Mouse (Mus musculus): Measurements from ENCODE around the gene Rtn4rl2.
"Not testable (repeated sequence)": the region's sequence is repeated elsewhere in the genome, so short reads cannot be mapped to it uniquely, and the experiment has no call there.

Gene Rtn4rl2

GRCm38 (mm10) chr2:84886234-84886731, at the start of gene Rtn4rl2:
Rtn4rl2 (minus strand) TSS chr2:84886710.
- DNase-seq = no peak

- DNase-seq = no peak
Measured at GRCm38 (mm10) chr2:84935065-84935464, 48.6 kb upstream of the Rtn4rl2 start.

- no peak for DNase-seq
Measured at GRCm38 (mm10) chr2:84934649-84935007, 48.1 kb upstream of the Rtn4rl2 start.

- DNase-seq = no peak
Measured at GRCm38 (mm10) chr2:84933992-84934648, 47.6 kb upstream of the Rtn4rl2 start.

GRCm38 (mm10) chr2:84930186-84930585, 43.7 kb upstream of the Rtn4rl2 start:
- no peak for DNase-seq

- no peak for DNase-seq
Measured at GRCm38 (mm10) chr2:84919601-84920108, 33.1 kb upstream of the Rtn4rl2 start.

- no peak for DNase-seq
Measured at GRCm38 (mm10) chr2:84918188-84918587, 31.7 kb upstream of the Rtn4rl2 start.

- no peak for DNase-seq
Measured at GRCm38 (mm10) chr2:84916548-84917320, 30.2 kb upstream of the Rtn4rl2 start.

- DNase-seq = no peak
Measured at GRCm38 (mm10) chr2:84915330-84915729, 28.8 kb upstream of the Rtn4rl2 start.

GRCm38 (mm10) chr2:84913881-84914280, 27.4 kb upstream of the Rtn4rl2 start:
- no peak for DNase-seq

- no peak for DNase-seq
Measured at GRCm38 (mm10) chr2:84912722-84913121, 26.2 kb upstream of the Rtn4rl2 start.

GRCm38 (mm10) chr2:84896686-84897085, 10.2 kb upstream of the Rtn4rl2 start:
- not testable (repeated sequence) for DNase-seq

GRCm38 (mm10) chr2:84895495-84896198, 9.1 kb upstream of the Rtn4rl2 start:
- DNase-seq = no peak

- DNase-seq = no peak
Measured at GRCm38 (mm10) chr2:84893359-84893758, 6.8 kb upstream of the Rtn4rl2 start.

- peak; percentile 82 for DNase-seq
Measured at GRCm38 (mm10) chr2:84890045-84890340, 3.5 kb upstream of the Rtn4rl2 start.

GRCm38 (mm10) chr2:84889316-84890044, 3.0 kb upstream of the Rtn4rl2 start:
- no peak for DNase-seq

GRCm38 (mm10) chr2:84888657-84889315, 2.3 kb upstream of the Rtn4rl2 start:
- DNase-seq = peak; percentile 80

GRCm38 (mm10) chr2:84887411-84888271, 1.1 kb upstream of the Rtn4rl2 start:
- DNase-seq = no peak

GRCm38 (mm10) chr2:84886821-84887281, 341 bp upstream of the Rtn4rl2 start:
- no peak for DNase-seq

- DNase-seq = no peak
Measured at GRCm38 (mm10) chr2:84885084-84886055, 1.1 kb downstream of the Rtn4rl2 start.
